ENCODE assay signal across 14 mouse cellular contexts in the genomic region with DNA sequence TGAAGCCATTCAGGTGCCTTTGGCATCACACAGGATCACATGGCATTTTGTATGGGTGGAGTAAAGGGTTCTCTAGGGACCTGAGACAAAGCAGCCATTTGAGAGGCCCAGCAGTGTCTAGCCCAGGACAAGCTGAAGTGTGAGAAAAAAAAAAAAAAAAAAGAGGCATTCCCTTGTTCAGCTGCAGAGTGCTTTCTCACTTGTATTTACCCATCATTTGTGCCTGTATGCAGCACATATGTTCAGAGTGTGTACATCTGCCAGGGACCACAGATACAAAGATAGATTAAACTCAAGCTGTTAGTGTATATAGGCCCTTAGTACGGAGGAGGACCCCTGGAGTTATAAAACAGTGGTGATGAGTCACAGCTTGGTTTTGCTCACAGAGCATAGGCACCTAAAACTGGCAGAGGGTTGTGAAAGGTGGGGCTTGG.
DNase-seq lines count a peak whose midpoint lies in the region; ATAC-seq lines count a peak whose summit lies in the region.
"Had no signal": no experiment of that assay in that cellular context is flagged by ENCODE, and none has a peak within 500 bp of the region (broad histone marks: within the 10 kb centered on the region; RNA-seq: fewer than 3 reads in every experiment).

No protein-coding gene starts in this region.

- no peak overlapping the region for H3K9ac ChIP-seq in hindbrain, embryonic 12.5 days
- no peak overlapping the region for H3K9ac ChIP-seq in midbrain, embryonic 15.5 days
- H3K9ac ChIP-seq: liver, embryonic 14.5 days had no signal

- ATAC-seq in hindbrain, embryonic 12.5 days (ENCODE audit: low FRiP score): peak; percentile 71
- peak; percentile 75 for ATAC-seq in midbrain, embryonic 15.5 days (replicated peaks)
- ATAC-seq in megakaryocyte progenitor cell, adult 5-6 weeks (replicated peaks; ENCODE audit: poor library complexity): no peak

- WGBS in hindbrain, embryonic 12.5 days: 50% methylated on average over 1 of the region's 1 CpGs
- 35% methylated on average over 1 of the region's 1 CpGs for WGBS in midbrain, embryonic 15.5 days

- H3K4me1 ChIP-seq in hindbrain, embryonic 12.5 days: 0 out of 2 replicates have a peak, but pooled peaks cover 3% of the 10 kb centered on the region
- H3K4me1 ChIP-seq in midbrain, embryonic 15.5 days: 0 out of 2 replicates have a peak, but pooled peaks cover 4% of the 10 kb centered on the region

- no peaks in the 10 kb centered on the region for H3K9me3 ChIP-seq in hindbrain, embryonic 12.5 days (replicated peaks)
- H3K9me3 ChIP-seq in midbrain, embryonic 15.5 days: no peaks in the 10 kb centered on the region

- H3K4me3 ChIP-seq in hindbrain, embryonic 12.5 days: no peak overlapping the region
- no peak overlapping the region for H3K4me3 ChIP-seq in midbrain, embryonic 15.5 days

- no peak overlapping the region for H3K4me2 ChIP-seq in hindbrain, embryonic 12.5 days (replicated peaks)
- H3K4me2 ChIP-seq in midbrain, embryonic 15.5 days: no peak overlapping the region

- DNase-seq in layer of hippocampus, adult 11-12 months (ENCODE audit: low spot score): peak; percentile 16
- DNase-seq in layer of hippocampus, postnatal 10 days (ENCODE audit: low spot score in 2 of 2): no peak
- DNase-seq in ZHBTc4 (ENCODE audit: low read depth, low spot score): peak; percentile 13
- DNase-seq in cerebellum, adult 8-10 months: no peak
- no peak for DNase-seq in thymus, postnatal 36 days
- DNase-seq: cerebellum, postnatal 10 days; heart, adult 11 months; lung, postnatal 4 days; spleen, adult 18-20 months; thymus, adult 2 months had no signal

- no peaks in the 10 kb centered on the region; the same call in 1 of the 2 replicates for H3K27me3 ChIP-seq in hindbrain, embryonic 12.5 days
- no peaks in the 10 kb centered on the region for H3K27me3 ChIP-seq in midbrain, embryonic 15.5 days (replicated peaks)

- H3K27ac ChIP-seq in hindbrain, embryonic 12.5 days: peak overlapping the region; percentile 23; the same call in 1 of the 2 replicates
- peak overlapping the region; percentile 55; the same call in 1 of the 2 replicates for H3K27ac ChIP-seq in midbrain, embryonic 15.5 days
- H3K27ac ChIP-seq: liver, embryonic 14.5 days had no signal

- H3K36me3 ChIP-seq in hindbrain, embryonic 12.5 days: no peaks in the 10 kb centered on the region
- no peaks in the 10 kb centered on the region for H3K36me3 ChIP-seq in midbrain, embryonic 15.5 days (replicated peaks)

Comparison
In these comparisons a context has a peak if more than half of its experiments do, and no peak if none do; other contexts are left out.
1. DNase-seq: peak in layer of hippocampus, adult 11-12 months (single experiment) and ZHBTc4 (single experiment); none in layer of hippocampus, postnatal 10 days (0 of 2), cerebellum, adult 8-10 months (single experiment) and thymus, postnatal 36 days (0 of 2).